ENCODE assay signal across 8 mouse cellular contexts in the genomic region with DNA sequence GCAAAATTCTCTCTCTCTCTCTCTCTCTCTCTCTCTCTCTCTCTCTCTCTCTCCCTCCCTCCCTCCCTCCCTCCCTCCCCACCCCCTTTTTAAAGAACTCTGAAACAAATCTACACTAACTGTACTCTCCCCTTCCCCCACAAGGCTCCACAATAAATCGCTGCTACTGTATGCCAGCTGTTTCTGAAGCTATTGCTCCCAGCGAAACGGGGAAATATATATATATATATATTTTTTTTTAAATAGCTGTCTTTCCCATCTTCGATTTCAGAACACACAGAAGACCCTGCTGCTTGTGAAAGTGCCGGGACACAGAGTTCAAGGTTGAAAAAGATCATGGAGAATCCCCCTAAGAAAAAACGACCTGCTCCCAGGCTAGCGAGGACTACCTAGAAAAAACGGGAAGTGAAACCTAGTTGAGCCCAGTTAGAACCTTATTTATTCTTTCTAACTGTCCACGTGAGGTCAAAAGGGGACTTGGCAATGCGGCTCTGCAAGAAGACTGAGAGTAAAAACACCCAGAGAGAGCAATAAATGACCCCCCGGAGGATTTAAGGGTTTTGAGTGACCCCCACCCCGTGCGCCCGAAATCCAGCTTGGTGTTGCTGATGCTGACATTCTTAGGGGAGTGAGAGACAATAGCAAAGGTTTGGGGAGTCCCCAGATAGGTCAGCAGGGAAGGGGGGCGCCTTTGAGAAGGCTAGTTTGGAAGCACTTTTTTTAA. TPM values are rescaled to one million over a fixed set of nuclear protein-coding genes. Genes with fewer than 3 reads are reported as not detected.
A peak's percentile ranks its signal among the peaks of the same experiment; 100 is the strongest.
DNase-seq lines count a peak whose midpoint lies in the region; ATAC-seq and TF ChIP-seq lines count a peak whose summit lies in the region.

No protein-coding gene starts in this region.

- ATAC-seq in forebrain, postnatal 0 days, result no peak
- ATAC-seq in limb, embryonic 13.5 days (ENCODE audit: low FRiP score, low read depth), result peak; percentile 4; the same call in 1 of the 2 replicates
- no peak for ATAC-seq in neural tube, embryonic 13.5 days (ENCODE audit: low read depth)

- H3K9me3 ChIP-seq in forebrain, postnatal 0 days (ENCODE audit: low read length), result no peaks in the 10 kb centered on the region
- H3K9me3 ChIP-seq in limb, embryonic 13.5 days, result no peaks in the 10 kb centered on the region
- H3K9me3 ChIP-seq in neural tube, embryonic 13.5 days, result no peaks in the 10 kb centered on the region

- H3K27ac ChIP-seq in left cerebral cortex, adult 2 months, result peak overlapping the region; percentile 29; the same call in 1 of the 2 replicates
- peak overlapping the region; percentile 30; the same call in 1 of the 2 replicates for H3K27ac ChIP-seq in forebrain, postnatal 0 days (ENCODE audit: low read depth, low read length)
- peak overlapping the region; percentile 96 for H3K27ac ChIP-seq in limb, embryonic 13.5 days
- H3K27ac ChIP-seq in neural tube, embryonic 13.5 days (replicated peaks), result peak overlapping the region; percentile 78

- TF ChIP-seq CTCF in left cerebral cortex, adult 2 months (IDR thresholded peaks at IDR 0.05), result no peak
- TF ChIP-seq CTCF in forebrain, postnatal 0 days (IDR thresholded peaks at IDR 0.05; ENCODE audit: low read depth), result no peak

- intact Hi-C loops in left cerebral cortex, adult 2 months (cut with DNase I), result loop anchor here (5.0 kb wide), 1 partner anchor 46 kb away; no protein-coding TSS in a partner anchor
- intact Hi-C loops in left cerebral cortex, postnatal 14 days (cut with DNase I), result no loop called here

- peak overlapping the region; percentile 93 for H3K4me2 ChIP-seq in forebrain, postnatal 0 days (ENCODE audit: low read depth)
- peak overlapping the region; percentile 80 for H3K4me2 ChIP-seq in limb, embryonic 13.5 days (replicated peaks)
- H3K4me2 ChIP-seq in neural tube, embryonic 13.5 days, result peak overlapping the region; percentile 92

- 1% methylated on average over 15 of the region's 15 CpGs for WGBS in forebrain, postnatal 0 days
- WGBS in limb, embryonic 13.5 days, result under 1% methylated on average over 15 of the region's 15 CpGs
- WGBS in neural tube, embryonic 13.5 days, result 0% methylated on average over 15 of the region's 15 CpGs

- no peaks in the 10 kb centered on the region for H3K36me3 ChIP-seq in forebrain, postnatal 0 days (ENCODE audit: insufficient read depth)
- peaks cover 16% of the 10 kb centered on the region; the same call in 1 of the 2 replicates for H3K36me3 ChIP-seq in limb, embryonic 13.5 days
- H3K36me3 ChIP-seq in neural tube, embryonic 13.5 days, result no peaks in the 10 kb centered on the region

- H3K4me1 ChIP-seq in forebrain, postnatal 0 days (ENCODE audit: insufficient read depth), result peaks cover 9% of the 10 kb centered on the region
- H3K4me1 ChIP-seq in limb, embryonic 13.5 days, result peaks cover 39% of the 10 kb centered on the region
- H3K4me1 ChIP-seq in neural tube, embryonic 13.5 days (replicated peaks), result peaks cover 39% of the 10 kb centered on the region

- H3K4me3 ChIP-seq in left cerebral cortex, adult 2 months, result peak overlapping the region; percentile 83
- H3K4me3 ChIP-seq in forebrain, postnatal 0 days (ENCODE audit: low read depth, low read length), result peak overlapping the region; percentile 63
- H3K4me3 ChIP-seq in limb, embryonic 13.5 days, result peak overlapping the region; percentile 75
- peak overlapping the region; percentile 68 for H3K4me3 ChIP-seq in neural tube, embryonic 13.5 days

- DNase-seq in left cerebral cortex, adult 2 months (ENCODE audit: extremely low spot score in 1 of 2, low spot score in 2 of 2), result no peak
- no peak for DNase-seq in left cerebral cortex, postnatal 14 days (ENCODE audit: low spot score in 2 of 2)
- no peak for DNase-seq in forebrain, postnatal 0 days
- no peak for DNase-seq in layer of hippocampus, postnatal 14 days (ENCODE audit: low spot score in 2 of 2)
- DNase-seq in thymus, postnatal 10 days (ENCODE audit: low spot score in 2 of 2), result no peak
- no peak for DNase-seq in frontal cortex, postnatal 10 days (ENCODE audit: low spot score in 2 of 2)

- peak overlapping the region; percentile 64 for H3K9ac ChIP-seq in forebrain, postnatal 0 days
- peak overlapping the region; percentile 94 for H3K9ac ChIP-seq in limb, embryonic 13.5 days
- H3K9ac ChIP-seq in neural tube, embryonic 13.5 days, result peak overlapping the region; percentile 83

- peaks cover 7% of the 10 kb centered on the region; the same call in 1 of the 2 replicates for H3K27me3 ChIP-seq in forebrain, postnatal 0 days (ENCODE audit: insufficient read depth, low read length)
- no peaks in the 10 kb centered on the region for H3K27me3 ChIP-seq in limb, embryonic 13.5 days
- H3K27me3 ChIP-seq in neural tube, embryonic 13.5 days, result peaks cover 14% of the 10 kb centered on the region

RNA-seq across cellular contexts. Expression of a gene that starts 2.4 kb away (rescaled TPM):
- 1 to 10 TPM; 6.0 to 7.4 TPM for total RNA-seq in left cerebral cortex, adult 2 months (2021)
- total RNA-seq in left cerebral cortex, postnatal 14 days (2021), result 10 to 100 TPM in 1 of 2 experiments, 1 to 10 TPM in 1; 8.2 to 10.6 TPM
- 9.2 and 15.4 TPM in 2 replicates for total RNA-seq in forebrain, postnatal 0 days (2014; rRNA removed)
- polyA plus RNA-seq in forebrain, postnatal 0 days (2015; fragmentation: Nextera tagmentation; extraction: Ambion mirVana), result 17.2 and 35.8 TPM in 2 replicates
- 101 and 106 TPM in 2 replicates for polyA plus RNA-seq in limb, embryonic 13.5 days (2015; fragmentation: Nextera tagmentation; extraction: Ambion mirVana)
- 24.0 and 33.0 TPM in 2 replicates for polyA plus RNA-seq in neural tube, embryonic 13.5 days (2015; fragmentation: Nextera tagmentation; extraction: Ambion mirVana)
- total RNA-seq in layer of hippocampus, postnatal 14 days (2021), result 10 to 100 TPM; 36.6 to 37.0 TPM

RNA-seq across cellular contexts. Expression of a gene that starts 45.7 kb away (rescaled TPM):
- total RNA-seq in left cerebral cortex, adult 2 months (2021), result 10 to 100 TPM; 13.1 to 15.8 TPM
- total RNA-seq in left cerebral cortex, postnatal 14 days (2021), result 10 to 100 TPM; 13.0 to 14.5 TPM
- total RNA-seq in forebrain, postnatal 0 days (2014; rRNA removed), result 26.4 and 31.2 TPM in 2 replicates
- 24.2 and 25.2 TPM in 2 replicates for polyA plus RNA-seq in forebrain, postnatal 0 days (2015; fragmentation: Nextera tagmentation; extraction: Ambion mirVana)
- 69.4 and 75.6 TPM in 2 replicates for polyA plus RNA-seq in limb, embryonic 13.5 days (2015; fragmentation: Nextera tagmentation; extraction: Ambion mirVana)
- 36.2 and 36.6 TPM in 2 replicates for polyA plus RNA-seq in neural tube, embryonic 13.5 days (2015; fragmentation: Nextera tagmentation; extraction: Ambion mirVana)
- 10 to 100 TPM; 13.0 to 16.8 TPM for total RNA-seq in layer of hippocampus, postnatal 14 days (2021)

Comparison
In these comparisons a context has a peak if more than half of its experiments do, and no peak if none do; other contexts are left out.
1. H3K27ac ChIP-seq: peak in every context shown above with its lines; median percentile 96 in limb, embryonic 13.5 days; 78 in neural tube, embryonic 13.5 days; 30 in forebrain, postnatal 0 days; 29 in left cerebral cortex, adult 2 months.